In the genomic region with DNA sequence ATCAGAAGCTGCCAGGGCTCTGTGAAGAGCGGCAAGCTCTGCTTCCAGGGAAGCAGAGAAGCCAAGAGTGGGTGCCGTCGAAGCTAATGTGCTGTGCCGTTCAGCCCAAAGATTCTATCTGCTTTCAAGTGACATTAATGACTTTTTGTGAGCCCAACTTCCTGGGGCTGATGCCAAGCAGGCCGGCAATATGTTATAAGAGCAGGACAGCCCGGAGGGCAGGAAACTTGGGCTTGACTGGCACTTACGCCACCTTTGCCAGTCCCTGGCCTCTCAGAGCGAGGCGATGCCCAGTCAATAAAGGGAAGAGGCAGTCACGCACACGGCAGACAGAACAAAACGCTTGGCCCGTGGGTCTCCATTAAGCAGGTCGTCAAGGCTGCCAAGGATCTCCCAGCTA, we compare ENCODE assay signal across 12 mouse cellular contexts. TPM values are rescaled to one million over a fixed set of nuclear protein-coding genes. Genes with fewer than 3 reads are reported as not detected.
A peak's percentile ranks its signal among the peaks of the same experiment; 100 is the strongest.
DNase-seq lines count a peak whose midpoint lies in the region; ATAC-seq and TF ChIP-seq lines count a peak whose summit lies in the region.
"Had no signal": no experiment of that assay in that cellular context is flagged by ENCODE, and none has a peak within 500 bp of the region (broad histone marks: within the 10 kb centered on the region; RNA-seq: fewer than 3 reads in every experiment).

No protein-coding gene starts in this region.

- peak overlapping the region; percentile 62; the same call in 1 of the 2 replicates for H3K27ac ChIP-seq in heart, embryonic 11.5 days (ENCODE audit: low read depth, low read length)
- H3K27ac ChIP-seq in ES-Bruce4 (ENCODE audit: insufficient read depth, low read length), result peak overlapping the region; percentile 46; the same call in 1 of the 2 replicates
- H3K27ac ChIP-seq in lung, embryonic 14.5 days (ENCODE audit: low read depth), result peak overlapping the region; percentile 16; the same call in 1 of the 2 replicates
- H3K27ac ChIP-seq: hindbrain, embryonic 12.5 days had no signal

- 53% methylated on average over 14 of the region's 14 CpGs for WGBS in heart, embryonic 11.5 days (ENCODE audit: insufficient replicate concordance)
- 31% methylated on average over 14 of the region's 14 CpGs for WGBS in lung, embryonic 14.5 days

- H3K4me2 ChIP-seq in heart, embryonic 11.5 days, result no peak overlapping the region
- H3K4me2 ChIP-seq in lung, embryonic 14.5 days, result no peak overlapping the region
- H3K4me2 ChIP-seq: hindbrain, embryonic 12.5 days had no signal

- H3K27me3 ChIP-seq in heart, embryonic 11.5 days (ENCODE audit: control insufficient read depth, insufficient read depth, low read length), result 0 out of 2 replicates have a peak, but pooled peaks cover 6% of the 10 kb centered on the region
- H3K27me3 ChIP-seq in ES-Bruce4 (ENCODE audit: control insufficient read depth, insufficient read depth, low read length, poor library complexity, severe bottlenecking), result no peaks in the 10 kb centered on the region
- no peaks in the 10 kb centered on the region for H3K27me3 ChIP-seq in lung, embryonic 14.5 days (ENCODE audit: insufficient read depth, low read length)

- intact Hi-C loops in heart, postnatal 10 days (cut with DNase I), result no loop called here

- no peak for DNase-seq in heart, postnatal 10 days
- peak; percentile 33 for DNase-seq in kidney, adult 9 months
- DNase-seq in lung, embryonic 14.5 days, result peak; percentile 20
- no peak for DNase-seq in frontal cortex, postnatal 25 days (ENCODE audit: low spot score in 2 of 2)
- DNase-seq in gastrocnemius, postnatal 25 days, result no peak
- DNase-seq: cerebellum, adult 18-20 months; layer of hippocampus, postnatal 36 days had no signal

- ATAC-seq in heart, embryonic 11.5 days (replicated peaks; ENCODE audit: insufficient number of reproducible peaks, low FRiP score, low TSS enrichment), result no peak
- ATAC-seq in lung, embryonic 14.5 days (ENCODE audit: insufficient read depth), result no peak
- no peak for ATAC-seq in granulocyte monocyte progenitor cell, adult 5-6 weeks (replicated peaks; ENCODE audit: poor library complexity, severe bottlenecking)

- peak overlapping the region; percentile 34 for H3K9ac ChIP-seq in heart, embryonic 11.5 days (ENCODE audit: low read depth, low read length)
- H3K9ac ChIP-seq in ES-Bruce4 (ENCODE audit: low read depth, poor library complexity, severe bottlenecking), result no peak overlapping the region
- no peak overlapping the region for H3K9ac ChIP-seq in lung, embryonic 14.5 days
- H3K9ac ChIP-seq: hindbrain, embryonic 12.5 days had no signal

- no peak overlapping the region for H3K4me3 ChIP-seq in heart, embryonic 11.5 days (ENCODE audit: low read depth, low read length)
- H3K4me3 ChIP-seq in ES-Bruce4 (ENCODE audit: low read depth, low read length), result no peak overlapping the region
- H3K4me3 ChIP-seq in lung, embryonic 14.5 days (ENCODE audit: low read depth, low read length), result no peak overlapping the region
- H3K4me3 ChIP-seq: hindbrain, embryonic 12.5 days had no signal

- no peaks in the 10 kb centered on the region for H3K9me3 ChIP-seq in heart, embryonic 11.5 days (replicated peaks; ENCODE audit: control insufficient read depth, low read length)
- no peaks in the 10 kb centered on the region for H3K9me3 ChIP-seq in ES-Bruce4 (replicated peaks; ENCODE audit: control insufficient read depth, insufficient read depth, low read length, poor library complexity, severe bottlenecking)
- no peaks in the 10 kb centered on the region for H3K9me3 ChIP-seq in lung, embryonic 14.5 days (ENCODE audit: low read depth, low read length)
- H3K9me3 ChIP-seq: hindbrain, embryonic 12.5 days had no signal

- H3K4me1 ChIP-seq in heart, embryonic 11.5 days (ENCODE audit: control insufficient read depth, insufficient read depth, low read length), result peaks cover 55% of the 10 kb centered on the region
- peaks cover 39% of the 10 kb centered on the region for H3K4me1 ChIP-seq in ES-Bruce4 (ENCODE audit: control insufficient read depth, insufficient read depth, low read length)
- H3K4me1 ChIP-seq in lung, embryonic 14.5 days (ENCODE audit: insufficient read depth), result peaks cover 32% of the 10 kb centered on the region

- TF ChIP-seq CTCF in ES-Bruce4 (IDR thresholded peaks at IDR 0.05; ENCODE audit: low read depth, low read length), result no peak
- TF ChIP-seq CTCF in lung, embryonic 14.5 days (IDR thresholded peaks at IDR 0.05; ENCODE audit: low read depth), result no peak

- no peaks in the 10 kb centered on the region for H3K36me3 ChIP-seq in heart, embryonic 11.5 days (ENCODE audit: control insufficient read depth, insufficient read depth, low read length)
- no peaks in the 10 kb centered on the region for H3K36me3 ChIP-seq in ES-Bruce4 (ENCODE audit: control insufficient read depth, insufficient read depth, low read length, poor library complexity, severe bottlenecking)
- H3K36me3 ChIP-seq in lung, embryonic 14.5 days (ENCODE audit: insufficient read depth), result no peaks in the 10 kb centered on the region
- H3K36me3 ChIP-seq: hindbrain, embryonic 12.5 days had no signal

- TF ChIP-seq POLR2A in ES-Bruce4 (IDR thresholded peaks at IDR 0.05; ENCODE audit: insufficient read depth, low read length), result no peak

- no peak for TF ChIP-seq EP300 in ES-Bruce4 (IDR thresholded peaks at IDR 0.05; ENCODE audit: insufficient read depth, low read depth, low read length)

RNA-seq across cellular contexts. Expression of a gene that starts 25.9 kb away (rescaled TPM):
- polyA plus RNA-seq in heart, embryonic 11.5 days (2014; fragmentation: Nextera tagmentation; extraction: Ambion mirVana), result 5.5 and 6.5 TPM in 2 replicates
- under 1 TPM; 0.27 to 0.43 TPM for total RNA-seq in heart, postnatal 10 days (2021)
- 18.0 and 21.5 TPM in 2 replicates for polyA plus RNA-seq in ES-Bruce4 (2011; ENCODE audit: insufficient read depth, insufficient read length, low read depth, missing spikeins)
- polyA plus RNA-seq in lung, embryonic 14.5 days (2014; fragmentation: Nextera tagmentation; extraction: Ambion mirVana), result 2.5 and 3.3 TPM in 2 replicates
- total RNA-seq in gastrocnemius, postnatal 25 days (2021), result under 1 TPM in 1 of 2 experiments, not detected in 1; 0.10 TPM
- not detected in 2 replicates for total RNA-seq in granulocyte monocyte progenitor cell, adult 5-6 weeks (2014; fragmentation: Nextera tagmentation)
- not detected in 2 replicates for total RNA-seq in granulocyte monocyte progenitor cell, adult 5-6 weeks (2017)
- total RNA-seq: megakaryocyte-erythroid progenitor cell, adult 5-6 weeks had no signal

RNA-seq across cellular contexts. Expression of a gene that starts 52.7 kb away (rescaled TPM):
- polyA plus RNA-seq in heart, embryonic 11.5 days (2014; fragmentation: Nextera tagmentation; extraction: Ambion mirVana), result 5.7 and 6.4 TPM in 2 replicates
- total RNA-seq in heart, postnatal 10 days (2021), result 10 to 100 TPM; 25.3 to 28.0 TPM
- polyA plus RNA-seq in ES-Bruce4 (2011; ENCODE audit: insufficient read depth, insufficient read length, low read depth, missing spikeins), result 12.7 and 17.5 TPM in 2 replicates
- polyA plus RNA-seq in lung, embryonic 14.5 days (2014; fragmentation: Nextera tagmentation; extraction: Ambion mirVana), result 3.4 and 4.7 TPM in 2 replicates
- total RNA-seq in gastrocnemius, postnatal 25 days (2021), result 10 to 100 TPM; 11.0 to 13.6 TPM
- total RNA-seq in granulocyte monocyte progenitor cell, adult 5-6 weeks (2014; fragmentation: Nextera tagmentation), result 5.7 and 8.4 TPM in 2 replicates
- 21.9 and 29.1 TPM in 2 replicates for total RNA-seq in granulocyte monocyte progenitor cell, adult 5-6 weeks (2017)

RNA-seq across cellular contexts. Expression of a gene that starts 53.0 kb away (rescaled TPM):
- 0.13 and 0.14 TPM in 2 replicates for polyA plus RNA-seq in heart, embryonic 11.5 days (2014; fragmentation: Nextera tagmentation; extraction: Ambion mirVana)
- not detected for total RNA-seq in heart, postnatal 10 days (2021)
- polyA plus RNA-seq in ES-Bruce4 (2011; ENCODE audit: insufficient read depth, insufficient read length, low read depth, missing spikeins), result 0.79 and 1.8 TPM in 2 replicates
- 0.14 and 0.29 TPM in 2 replicates for polyA plus RNA-seq in lung, embryonic 14.5 days (2014; fragmentation: Nextera tagmentation; extraction: Ambion mirVana)
- total RNA-seq in gastrocnemius, postnatal 25 days (2021), result under 1 TPM in 1 of 2 experiments, not detected in 1; 0.67 TPM
- total RNA-seq in granulocyte monocyte progenitor cell, adult 5-6 weeks (2014; fragmentation: Nextera tagmentation), result not detected in 2 replicates
- total RNA-seq in granulocyte monocyte progenitor cell, adult 5-6 weeks (2017), result not detected in 2 replicates
- total RNA-seq: megakaryocyte-erythroid progenitor cell, adult 5-6 weeks had no signal

Comparison
In these comparisons a context has a peak if more than half of its experiments do, and no peak if none do; other contexts are left out.
1. DNase-seq: peak in kidney, adult 9 months (single experiment) and lung, embryonic 14.5 days (single experiment); none in heart, postnatal 10 days (0 of 2), frontal cortex, postnatal 25 days (0 of 2) and gastrocnemius, postnatal 25 days (single experiment).
2. Peak in every context shown above with its lines, with median percentiles within 50 percentile points of each other: H3K27ac ChIP-seq.